11 mouse cellular contexts compared by ENCODE assay signal in the genomic region with DNA sequence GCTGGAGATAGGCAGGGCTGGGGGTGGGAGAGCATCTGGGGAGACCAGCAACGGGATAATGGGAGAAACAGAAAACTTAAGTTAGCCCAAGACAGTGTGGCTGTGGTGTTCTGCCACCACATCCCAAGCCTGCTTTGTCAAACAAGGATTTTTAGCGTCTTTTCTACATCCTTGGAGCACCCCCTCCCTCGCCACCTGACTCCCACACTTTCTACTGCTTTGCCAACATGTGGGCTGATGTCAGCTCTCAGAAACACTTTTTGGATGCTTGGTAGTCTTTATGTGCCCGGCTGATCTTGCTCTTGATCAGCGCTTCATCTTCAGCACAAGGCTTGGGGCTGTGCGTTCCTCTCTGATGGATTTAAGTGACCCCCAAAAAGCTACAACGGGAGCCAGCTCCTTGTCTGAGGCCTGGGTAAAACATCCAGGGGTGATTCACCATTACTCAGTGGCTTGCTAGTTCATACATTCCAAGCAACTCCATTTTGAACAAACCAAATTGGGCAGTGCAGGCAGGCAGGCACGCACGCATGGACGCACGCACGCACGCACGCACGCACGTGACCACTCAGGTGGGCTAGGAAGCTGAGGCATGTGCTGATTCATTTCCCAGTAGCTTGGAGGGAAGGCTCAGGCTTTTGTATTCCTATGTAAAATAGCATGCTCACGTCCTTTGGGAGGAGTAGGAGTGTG.
A peak's percentile ranks its signal among the peaks of the same experiment; 100 is the strongest.
DNase-seq lines count a peak whose midpoint lies in the region; ATAC-seq and TF ChIP-seq lines count a peak whose summit lies in the region.
"Had no signal": no experiment of that assay in that cellular context is flagged by ENCODE, and none has a peak within 500 bp of the region (broad histone marks: within the 10 kb centered on the region; RNA-seq: fewer than 3 reads in every experiment).

No protein-coding gene starts in this region.

- H3K4me3 ChIP-seq in forebrain, postnatal 0 days (ENCODE audit: low read depth, low read length) = no peak overlapping the region
- H3K4me3 ChIP-seq: myocyte had no signal

- TF ChIP-seq CTCF in forebrain, postnatal 0 days (IDR thresholded peaks at IDR 0.05; ENCODE audit: low read depth) = no peak

- 66% methylated on average over 17 of the region's 17 CpGs for WGBS in forebrain, postnatal 0 days

- no peaks in the 10 kb centered on the region for H3K36me3 ChIP-seq in forebrain, postnatal 0 days (ENCODE audit: insufficient read depth)

- peak; percentile 39; the same call in 1 of the 2 replicates for ATAC-seq in forebrain, postnatal 0 days
- no peak for ATAC-seq in megakaryocyte progenitor cell, adult 5-6 weeks (replicated peaks; ENCODE audit: poor library complexity)
- ATAC-seq: liver, postnatal 0 days had no signal

- H3K4me1 ChIP-seq in forebrain, postnatal 0 days (ENCODE audit: insufficient read depth) = peaks cover 9% of the 10 kb centered on the region; the same call in 1 of the 2 replicates

- no peaks in the 10 kb centered on the region for H3K27me3 ChIP-seq in forebrain, postnatal 0 days (ENCODE audit: insufficient read depth, low read length)

- no peak overlapping the region; the same call in 1 of the 2 replicates for H3K27ac ChIP-seq in forebrain, postnatal 0 days (ENCODE audit: low read depth, low read length)

- peak; percentile 19 for DNase-seq in 3134 (ENCODE audit: extremely low read depth, insufficient read length, low spot score)
- DNase-seq in 3T3-L1 (ENCODE audit: low read depth, low spot score) = peak; percentile 2
- DNase-seq in forebrain, postnatal 0 days = no peak
- DNase-seq in left cerebral cortex, postnatal 36 days (ENCODE audit: low spot score in 2 of 2) = peak; percentile 74 to 79
- DNase-seq in gastrocnemius, postnatal 25 days = no peak
- DNase-seq in lung, postnatal 10 days = no peak
- DNase-seq: gastrocnemius, postnatal 10 days; heart, postnatal 36 days; liver, postnatal 0 days had no signal

- no peaks in the 10 kb centered on the region for H3K9me3 ChIP-seq in forebrain, postnatal 0 days (ENCODE audit: low read length)

- no peak overlapping the region for H3K4me2 ChIP-seq in forebrain, postnatal 0 days (ENCODE audit: low read depth)

- no peak overlapping the region for H3K9ac ChIP-seq in forebrain, postnatal 0 days
- H3K9ac ChIP-seq: liver, postnatal 0 days had no signal

- intact Hi-C loops in left cerebral cortex, postnatal 36 days (cut with DNase I) = loop anchor here (2.0 to 10.0 kb wide), 2 partner anchors 21 to 47 kb away; no protein-coding TSS in a partner anchor

Comparison
In these comparisons a context has a peak if more than half of its experiments do, and no peak if none do; other contexts are left out.
1. DNase-seq: peak in 3134 (single experiment), 3T3-L1 (single experiment) and left cerebral cortex, postnatal 36 days (2 of 2); none in forebrain, postnatal 0 days (single experiment), gastrocnemius, postnatal 25 days (single experiment) and lung, postnatal 10 days (single experiment).